In genomic region chr3:88022322-88023191, GRCm38 (mm10) we compare ENCODE assay signal across 8 mouse cellular contexts. TPM values are rescaled to one million over a fixed set of nuclear protein-coding genes. Genes with fewer than 3 reads are reported as not detected.
DNase-seq lines count a peak whose midpoint lies in the region; ATAC-seq and TF ChIP-seq lines count a peak whose summit lies in the region.

No protein-coding gene starts in this region.

- H3K9me3 ChIP-seq in intestine, postnatal 0 days (ENCODE audit: control insufficient read depth), result no peaks in the 10 kb centered on the region

- H3K27me3 ChIP-seq in intestine, postnatal 0 days (replicated peaks; ENCODE audit: control insufficient read depth, insufficient read depth, low read length), result peaks cover 65% of the 10 kb centered on the region

- H3K4me2 ChIP-seq in intestine, postnatal 0 days (replicated peaks; ENCODE audit: low read depth), result peak overlapping the region; percentile 84

- H3K4me3 ChIP-seq in intestine, postnatal 0 days (ENCODE audit: low read depth, low read length), result peak overlapping the region; percentile 52

- intact Hi-C loops in left cerebral cortex, postnatal 25 days (cut with DNase I), result no loop called here

- DNase-seq in adrenal gland, postnatal 14 days, result peak; percentile 96
- peak; percentile 98 for DNase-seq in embryo, embryonic 9.5 days (ENCODE audit: extremely low spot score)
- DNase-seq in left cerebral cortex, postnatal 25 days (ENCODE audit: low spot score in 2 of 2), result peak; percentile 63 to 70
- DNase-seq in mesoderm, embryonic 11.5 days (ENCODE audit: low read depth, low spot score), result peak; percentile 91
- peak; percentile 65 for DNase-seq in right cerebral cortex, postnatal 25 days
- DNase-seq in urinary bladder, postnatal 4 days (ENCODE audit: low spot score in 2 of 2), result peak; percentile 79 to 87

- H3K36me3 ChIP-seq in intestine, postnatal 0 days (ENCODE audit: control insufficient read depth, insufficient read depth), result no peaks in the 10 kb centered on the region

- ATAC-seq in granulocyte monocyte progenitor cell, adult 5-6 weeks (replicated peaks; ENCODE audit: poor library complexity, severe bottlenecking), result peak; percentile 86
- peak; percentile 83 for ATAC-seq in intestine, postnatal 0 days

- H3K9ac ChIP-seq in intestine, postnatal 0 days (ENCODE audit: low read depth, low read length), result no peak overlapping the region

- 2% methylated on average over 66 of the region's 66 CpGs for WGBS in intestine, postnatal 0 days

- 0 out of 2 replicates have a peak, but pooled peaks cover 4% of the 10 kb centered on the region for H3K4me1 ChIP-seq in intestine, postnatal 0 days (replicated peaks; ENCODE audit: control insufficient read depth, insufficient read depth, low read length)

- TF ChIP-seq CTCF in intestine, postnatal 0 days (IDR thresholded peaks at IDR 0.05; ENCODE audit: low read depth), result no peak

- no peak overlapping the region for H3K27ac ChIP-seq in intestine, postnatal 0 days (ENCODE audit: low read depth, low read length)

RNA-seq across cellular contexts. Expression of gene Hapln2, which starts 4.8 kb away (rescaled TPM):
- not detected in 2 replicates for total RNA-seq in adrenal gland, postnatal 14 days (2021)
- total RNA-seq in granulocyte monocyte progenitor cell, adult 5-6 weeks (2014; fragmentation: Nextera tagmentation), result not detected in 2 replicates
- not detected in 2 replicates for total RNA-seq in granulocyte monocyte progenitor cell, adult 5-6 weeks (2017)
- polyA plus RNA-seq in intestine, postnatal 0 days (2015; fragmentation: Nextera tagmentation; extraction: Ambion mirVana), result not detected in 2 replicates
- 1 to 10 TPM; 7.4 to 9.6 TPM for total RNA-seq in left cerebral cortex, postnatal 25 days (2021)

RNA-seq across cellular contexts. Expression of gene Gpatch4, which starts 20.4 kb away (rescaled TPM):
- total RNA-seq in adrenal gland, postnatal 14 days (2021), result 15.7 and 22.5 TPM in 2 replicates
- total RNA-seq in granulocyte monocyte progenitor cell, adult 5-6 weeks (2014; fragmentation: Nextera tagmentation), result 45.8 and 50.5 TPM in 2 replicates
- 39.6 and 40.8 TPM in 2 replicates for total RNA-seq in granulocyte monocyte progenitor cell, adult 5-6 weeks (2017)
- polyA plus RNA-seq in intestine, postnatal 0 days (2015; fragmentation: Nextera tagmentation; extraction: Ambion mirVana), result 13.6 and 16.8 TPM in 2 replicates
- total RNA-seq in left cerebral cortex, postnatal 25 days (2021), result 10 to 100 TPM; 13.1 to 13.8 TPM

RNA-seq across cellular contexts. Expression of gene Bcan, which starts 22.5 kb away (rescaled TPM):
- 28.5 and 31.5 TPM in 2 replicates for total RNA-seq in adrenal gland, postnatal 14 days (2021)
- total RNA-seq in granulocyte monocyte progenitor cell, adult 5-6 weeks (2014; fragmentation: Nextera tagmentation), result not detected in 2 replicates
- not detected in 2 replicates for total RNA-seq in granulocyte monocyte progenitor cell, adult 5-6 weeks (2017)
- polyA plus RNA-seq in intestine, postnatal 0 days (2015; fragmentation: Nextera tagmentation; extraction: Ambion mirVana), result 0.17 and 0.24 TPM in 2 replicates
- total RNA-seq in left cerebral cortex, postnatal 25 days (2021), result 100 to 1,000 TPM; 257 to 284 TPM

RNA-seq across cellular contexts. Expression of gene Naxe, which starts 35.7 kb away (rescaled TPM):
- total RNA-seq in adrenal gland, postnatal 14 days (2021), result 135 and 138 TPM in 2 replicates
- 73.8 and 84.3 TPM in 2 replicates for total RNA-seq in granulocyte monocyte progenitor cell, adult 5-6 weeks (2014; fragmentation: Nextera tagmentation)
- total RNA-seq in granulocyte monocyte progenitor cell, adult 5-6 weeks (2017), result 34.3 and 36.1 TPM in 2 replicates
- 109 and 118 TPM in 2 replicates for polyA plus RNA-seq in intestine, postnatal 0 days (2015; fragmentation: Nextera tagmentation; extraction: Ambion mirVana)
- total RNA-seq in left cerebral cortex, postnatal 25 days (2021), result 10 to 100 TPM; 66.6 to 74.9 TPM

RNA-seq across cellular contexts. Expression of gene Nes, which starts 51.7 kb away (rescaled TPM):
- 14.5 and 23.0 TPM in 2 replicates for total RNA-seq in adrenal gland, postnatal 14 days (2021)
- not detected in 2 replicates for total RNA-seq in granulocyte monocyte progenitor cell, adult 5-6 weeks (2014; fragmentation: Nextera tagmentation)
- total RNA-seq in granulocyte monocyte progenitor cell, adult 5-6 weeks (2017), result 0.05 TPM in 1 of 2 replicates, not detected in the other
- 9.2 and 9.5 TPM in 2 replicates for polyA plus RNA-seq in intestine, postnatal 0 days (2015; fragmentation: Nextera tagmentation; extraction: Ambion mirVana)
- total RNA-seq in left cerebral cortex, postnatal 25 days (2021), result 1 to 10 TPM; 5.2 to 6.2 TPM

Comparison
In these comparisons a context has a peak if more than half of its experiments do, and no peak if none do; other contexts are left out.
1. RNA of gene Bcan, which starts 22.5 kb away (total RNA-seq): 257 to 284 TPM in left cerebral cortex, postnatal 25 days and 28.5 to 31.5 TPM in adrenal gland, postnatal 14 days; not detected in granulocyte monocyte progenitor cell, adult 5-6 weeks; every median in the first group is over 10 times any median in the second.
2. Peak in every context shown above with its lines, with median percentiles within 50 percentile points of each other: DNase-seq.